Mouse (Mus musculus): ENCODE measurements around the gene Marf1.
"Not testable (repeated sequence)": the region's sequence is repeated elsewhere in the genome, so short reads cannot be mapped to it uniquely, and the experiment has no call there.

Marf1 gene

DNA sequence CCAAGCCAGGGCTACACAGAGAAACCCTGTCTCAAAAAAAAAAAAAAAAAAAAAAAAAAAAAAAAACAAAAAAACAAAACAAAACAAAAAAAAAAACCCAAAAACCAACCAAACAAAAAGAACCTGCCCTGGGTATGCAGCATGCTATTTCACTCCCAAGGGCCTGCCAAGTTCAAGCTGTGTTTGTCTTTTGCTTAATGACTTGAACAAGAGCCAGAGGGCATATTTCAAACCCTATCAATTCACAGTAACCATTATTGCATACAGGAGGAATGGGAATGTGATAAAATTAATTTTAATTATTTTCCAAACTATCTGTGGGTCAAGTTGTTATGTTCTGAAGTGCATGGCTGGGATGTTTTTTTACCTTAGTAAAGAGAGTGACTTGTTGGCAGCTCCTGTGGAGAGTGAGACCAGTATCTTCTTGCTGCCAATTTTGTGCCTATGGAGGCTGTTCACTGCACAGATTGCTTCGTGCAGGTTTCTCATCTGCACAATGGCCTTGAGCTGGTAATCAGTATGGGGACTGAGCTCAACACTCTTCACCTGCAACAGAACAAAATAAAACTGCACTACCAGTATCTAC lies 25.1 kb downstream of the Marf1 start:
- DNase-seq (ENCODE audit: low spot score), result no peak

DNA sequence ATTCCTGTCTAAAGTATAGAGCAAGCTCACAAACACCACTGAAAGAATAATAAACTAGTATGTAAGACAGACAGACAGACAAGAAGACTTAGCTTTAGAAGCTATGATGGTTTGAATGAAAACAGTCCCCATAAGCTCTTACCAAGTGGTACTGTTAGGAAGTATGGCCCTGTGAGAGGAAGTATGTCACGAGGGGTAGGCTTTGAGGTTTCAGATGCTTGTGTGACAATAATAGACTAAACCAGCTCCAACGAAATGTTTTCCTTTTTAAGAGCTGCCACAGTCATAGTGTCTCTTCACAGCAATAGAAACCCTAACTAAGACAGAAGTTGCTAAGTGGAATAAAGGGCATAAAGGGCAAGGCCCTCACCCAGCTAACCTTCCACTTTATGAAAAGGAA lies 28.1 kb downstream of the Marf1 start:
- DNase-seq (ENCODE audit: low spot score), result no peak

DNA sequence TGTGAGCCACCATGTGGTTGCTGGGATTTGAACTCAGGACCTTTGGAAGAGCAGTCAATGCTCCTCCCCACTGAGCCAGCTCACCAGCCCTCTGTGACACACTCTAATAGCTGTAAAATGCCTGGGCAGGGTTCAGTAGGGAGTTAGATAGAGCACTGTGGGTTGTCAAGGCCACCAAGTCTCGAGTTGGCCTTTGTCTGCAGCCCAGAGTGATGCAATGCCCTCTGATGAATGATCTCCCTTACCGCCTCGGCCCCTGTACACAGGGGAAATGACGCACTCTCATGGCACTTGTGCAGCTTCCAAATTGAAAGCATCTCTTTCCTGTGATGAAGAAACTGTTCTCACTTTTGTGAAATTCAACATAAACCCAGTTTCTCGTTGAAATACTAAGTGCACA lies 31.3 kb downstream of the Marf1 start:
- DNase-seq (ENCODE audit: low spot score), result no peak

DNA sequence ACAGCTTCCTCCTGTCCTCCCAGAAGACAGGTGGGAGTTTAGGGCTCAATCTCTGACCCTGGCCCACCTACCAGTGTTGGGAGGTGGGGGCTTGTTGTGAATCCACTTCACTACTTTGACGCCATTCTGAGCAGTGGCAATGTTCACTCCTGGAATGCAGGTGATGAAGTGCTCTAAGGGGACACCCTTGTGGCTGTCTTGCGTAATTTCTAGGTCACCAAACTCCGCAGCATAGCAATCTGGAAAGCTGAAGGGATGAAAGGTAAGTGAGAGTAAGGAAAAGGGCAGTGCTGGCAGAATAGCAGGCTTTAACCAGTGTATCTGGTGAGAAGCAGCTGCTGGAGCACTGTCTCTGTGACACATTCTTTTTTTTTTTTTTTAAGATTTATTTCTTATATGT lies 31.8 kb downstream of the Marf1 start:
- DNase-seq (ENCODE audit: low spot score), result no peak

DNA sequence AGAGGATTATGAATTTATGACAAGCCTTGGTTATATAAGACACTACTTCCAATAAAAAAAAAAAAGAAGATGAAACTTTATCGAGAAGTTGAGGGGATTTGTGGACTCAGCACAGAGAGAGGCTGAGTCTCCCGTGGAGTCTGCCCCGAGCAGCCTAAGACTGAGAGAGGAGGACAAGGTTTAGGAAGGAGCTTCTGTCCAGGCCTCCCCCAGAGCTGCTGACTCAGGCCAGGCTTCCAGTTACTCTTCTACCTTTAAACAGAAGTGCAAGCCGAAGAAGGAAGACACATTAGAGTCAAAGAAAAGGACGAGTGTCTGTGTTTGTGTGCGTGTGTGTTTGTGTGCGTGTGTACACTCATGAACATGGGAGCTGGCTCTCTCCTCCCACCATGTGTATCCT lies 32.4 kb downstream of the Marf1 start:
- DNase-seq (ENCODE audit: low spot score), result no peak

DNA sequence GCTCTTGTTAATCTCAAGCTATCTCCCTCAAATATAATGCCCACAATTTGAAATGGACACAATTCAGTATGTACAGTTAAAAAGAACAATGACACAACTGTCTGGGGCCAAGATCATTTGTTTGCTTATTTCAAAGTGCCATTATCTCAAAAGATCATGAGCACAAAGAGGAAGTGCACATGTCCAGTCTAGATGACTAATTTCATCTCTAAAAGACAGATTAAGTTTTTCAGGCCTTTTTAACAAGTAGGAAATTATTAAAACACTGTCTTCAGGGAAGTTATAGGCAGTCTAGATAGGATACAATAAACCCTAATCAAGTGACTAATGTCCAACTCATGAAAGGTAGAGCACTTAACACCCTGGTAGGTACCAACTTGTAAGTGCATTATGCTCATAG lies 34.2 kb downstream of the Marf1 start:
- no peak for DNase-seq (ENCODE audit: low spot score)

DNA sequence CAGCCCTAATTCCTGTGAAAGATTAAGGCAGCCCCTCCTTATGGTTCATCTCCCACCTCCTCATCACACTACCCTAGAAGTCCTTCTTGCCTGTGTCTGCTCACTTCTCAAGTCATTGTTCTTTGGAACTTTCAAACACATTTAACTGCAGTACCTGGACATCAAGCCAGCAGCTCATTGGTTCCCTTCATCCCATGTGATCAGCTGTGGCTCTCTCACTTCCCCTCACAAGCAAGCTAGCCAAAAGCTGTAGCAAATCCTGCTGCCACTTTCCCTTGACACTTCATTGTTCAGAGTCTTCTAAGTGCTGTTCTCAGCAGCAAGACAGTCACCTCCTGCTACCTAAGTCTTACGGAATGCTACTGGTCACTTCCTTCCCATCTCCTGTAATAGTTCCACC lies 37.9 kb downstream of the Marf1 start:
- no peak for DNase-seq (ENCODE audit: low spot score)

DNA sequence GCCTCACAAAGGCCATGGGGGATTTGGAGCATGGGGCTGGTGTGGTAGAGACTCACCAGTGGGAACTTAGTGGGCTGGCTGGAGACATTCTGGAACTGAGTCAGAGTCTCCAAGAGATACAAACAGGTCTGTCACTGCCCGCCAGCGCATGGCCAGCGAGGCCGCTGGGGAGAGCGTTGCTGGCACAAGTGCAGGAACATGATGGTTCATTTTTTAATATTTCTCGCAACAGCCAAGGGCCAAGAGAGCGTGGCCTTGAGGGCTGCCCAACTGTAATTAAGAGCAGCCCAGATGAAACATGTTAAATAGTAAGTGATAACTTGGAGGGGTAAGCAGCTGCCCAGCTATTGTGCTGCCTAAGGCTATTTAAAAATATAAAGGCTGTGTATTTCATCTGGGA lies 38.4 kb downstream of the Marf1 start:
- no peak for DNase-seq (ENCODE audit: low spot score)

DNA sequence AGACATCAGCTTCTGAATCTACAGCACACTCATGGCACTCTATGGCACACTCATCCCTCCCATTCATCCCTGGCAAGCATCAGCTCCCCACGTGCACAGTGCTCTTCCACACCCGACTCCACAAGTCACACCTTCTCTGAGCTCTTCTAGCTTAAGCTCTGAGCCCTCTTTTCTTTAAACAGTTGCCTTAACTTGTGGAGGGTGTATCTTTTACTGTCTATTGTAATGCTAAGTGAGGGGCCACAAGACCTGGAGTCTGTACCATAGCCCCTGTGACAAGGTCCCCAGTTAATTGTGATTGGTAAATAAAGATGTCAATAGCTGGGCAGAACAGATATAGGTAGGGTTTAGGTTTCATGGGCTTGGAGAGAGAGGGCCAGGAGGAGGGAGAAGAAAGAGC lies 39.2 kb downstream of the Marf1 start:
- no peak for DNase-seq (ENCODE audit: low spot score)

DNA sequence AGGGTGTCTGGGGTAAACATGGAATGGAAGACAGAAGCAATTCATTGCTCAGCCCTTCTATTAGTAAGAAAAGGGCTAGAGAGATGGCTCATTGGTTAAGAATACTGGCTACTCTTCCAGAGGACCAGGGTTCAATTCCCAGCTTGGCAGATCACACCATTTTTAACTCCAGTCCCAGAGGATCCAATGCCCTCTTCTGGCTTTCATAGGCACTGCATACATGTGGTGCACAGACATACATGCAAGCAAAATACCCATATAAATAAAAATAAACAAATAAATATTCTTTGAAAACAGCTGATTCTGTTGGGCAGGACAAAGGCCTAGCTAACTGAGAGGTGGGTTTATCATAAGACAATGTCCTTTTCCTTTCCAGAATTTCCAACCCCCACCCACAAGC lies 40.6 kb downstream of the Marf1 start:
- DNase-seq (ENCODE audit: low spot score), result no peak

DNA sequence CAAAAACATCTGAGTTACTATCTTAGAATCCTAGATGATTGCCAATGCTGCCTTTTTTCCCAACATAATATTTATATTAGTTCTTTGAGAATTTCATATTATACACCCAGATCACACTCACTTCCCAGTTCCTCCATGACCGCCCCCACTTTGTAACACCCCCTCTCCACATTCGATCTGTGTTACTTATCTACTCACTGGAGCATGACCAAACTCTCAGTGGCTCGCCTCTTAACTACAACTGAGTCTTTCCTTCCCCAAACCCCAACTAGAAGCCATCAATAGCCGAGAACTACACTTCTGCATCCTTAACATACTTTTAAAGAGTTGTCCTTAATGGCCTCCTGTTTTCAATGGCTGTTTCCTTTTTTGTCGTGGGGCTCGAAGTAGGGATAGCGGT lies 41.6 kb downstream of the Marf1 start:
- no peak for DNase-seq (ENCODE audit: low spot score)

DNA sequence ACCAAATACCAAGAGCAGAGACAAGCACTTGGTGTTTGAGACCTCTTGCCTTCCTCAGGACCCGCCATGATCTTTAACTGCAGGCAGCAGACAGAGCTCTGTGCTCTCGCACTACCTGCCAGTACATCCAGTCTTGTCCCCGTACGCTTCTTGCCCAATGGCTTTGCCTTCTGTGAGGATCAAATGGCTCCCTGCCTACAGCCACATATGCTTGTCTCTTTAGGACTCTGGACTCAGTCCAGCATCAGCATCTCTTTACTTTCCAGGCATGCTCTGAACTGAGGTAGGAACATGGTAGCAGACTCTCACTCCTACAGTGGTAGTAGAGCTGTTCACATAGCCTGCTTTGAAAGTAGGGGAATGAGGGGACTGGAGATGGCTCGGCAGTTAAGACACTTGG lies 42.2 kb downstream of the Marf1 start:
- no peak for DNase-seq (ENCODE audit: low spot score)

DNA sequence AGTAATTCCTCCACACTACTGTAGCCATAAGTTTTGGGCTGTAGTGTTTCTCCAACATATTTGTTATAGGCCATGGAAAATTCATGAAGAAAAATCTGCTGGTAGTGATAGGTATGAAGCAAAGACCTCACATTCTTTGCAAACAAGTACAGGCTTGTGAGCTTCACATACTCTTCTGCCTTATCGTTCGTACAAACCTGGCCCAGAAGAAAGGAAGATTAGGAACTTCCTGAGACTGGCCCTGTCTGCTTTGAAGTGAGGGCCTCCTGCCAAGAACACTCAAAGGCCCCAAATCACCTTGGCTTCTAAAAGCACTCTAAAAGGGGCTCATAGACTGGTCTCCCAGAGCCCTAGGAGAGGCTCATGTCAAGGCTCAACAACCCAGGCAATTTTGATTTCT lies 45.9 kb downstream of the Marf1 start:
- DNase-seq (ENCODE audit: low spot score), result no peak

DNA sequence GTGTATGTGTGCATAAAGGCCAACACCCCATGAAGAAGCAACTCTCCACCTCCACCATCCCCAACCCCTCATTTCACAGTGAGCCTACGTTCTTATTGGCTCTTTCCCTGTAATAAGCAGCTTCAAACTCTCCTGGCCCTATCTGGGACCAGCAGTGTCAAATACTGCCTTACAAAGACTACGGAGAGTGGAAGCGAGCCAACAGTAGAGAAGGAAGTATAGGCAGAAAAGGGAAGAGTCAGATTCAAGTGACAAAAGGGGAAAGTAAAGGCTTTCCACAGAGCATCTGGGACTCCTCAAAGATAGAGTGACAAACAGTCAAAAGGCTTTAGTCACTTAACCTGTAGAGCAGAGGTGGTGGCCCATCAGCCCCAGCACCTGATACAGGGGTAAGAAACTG lies 50.4 kb downstream of the Marf1 start:
- DNase-seq (ENCODE audit: low spot score), result no peak

DNA sequence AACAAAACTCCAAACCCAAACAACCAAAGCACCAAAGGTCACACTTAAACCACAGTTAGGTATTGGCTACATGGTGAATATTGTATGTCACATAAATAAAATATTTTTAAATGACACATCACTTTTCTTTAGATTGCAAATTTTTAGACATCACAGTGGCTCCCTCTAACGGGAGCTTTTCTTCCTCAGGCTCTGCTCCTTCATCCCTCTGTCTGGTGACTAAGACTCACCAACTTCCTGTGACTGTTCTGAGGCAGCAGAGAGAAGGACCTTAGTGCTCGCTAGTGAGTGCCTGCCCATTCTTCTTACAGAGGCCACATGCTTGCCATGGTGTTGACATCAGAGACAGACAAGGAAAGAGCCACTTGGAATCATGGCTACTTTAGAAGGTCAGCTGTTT lies 51.0 kb downstream of the Marf1 start:
- no peak for DNase-seq (ENCODE audit: low spot score)

DNA sequence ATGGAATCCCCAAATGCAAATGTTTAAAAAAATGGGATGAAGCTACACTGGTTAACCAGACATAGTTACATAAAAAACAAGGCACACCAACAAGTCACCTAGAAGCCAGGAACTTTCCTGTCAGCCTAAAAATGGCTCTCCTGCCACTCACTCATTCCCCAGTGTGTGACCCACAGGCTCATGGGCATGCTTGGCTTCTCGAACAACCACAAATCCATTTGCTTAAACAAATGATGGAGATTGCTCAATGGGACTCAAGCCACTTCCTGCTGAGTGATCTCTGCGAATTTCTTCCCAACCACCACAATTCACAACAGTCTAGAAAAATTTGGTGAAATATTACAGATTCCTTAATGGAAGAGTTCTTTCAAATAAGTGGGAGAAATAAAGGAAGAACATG lies 52.2 kb downstream of the Marf1 start:
- DNase-seq (ENCODE audit: low spot score), result no peak

DNA sequence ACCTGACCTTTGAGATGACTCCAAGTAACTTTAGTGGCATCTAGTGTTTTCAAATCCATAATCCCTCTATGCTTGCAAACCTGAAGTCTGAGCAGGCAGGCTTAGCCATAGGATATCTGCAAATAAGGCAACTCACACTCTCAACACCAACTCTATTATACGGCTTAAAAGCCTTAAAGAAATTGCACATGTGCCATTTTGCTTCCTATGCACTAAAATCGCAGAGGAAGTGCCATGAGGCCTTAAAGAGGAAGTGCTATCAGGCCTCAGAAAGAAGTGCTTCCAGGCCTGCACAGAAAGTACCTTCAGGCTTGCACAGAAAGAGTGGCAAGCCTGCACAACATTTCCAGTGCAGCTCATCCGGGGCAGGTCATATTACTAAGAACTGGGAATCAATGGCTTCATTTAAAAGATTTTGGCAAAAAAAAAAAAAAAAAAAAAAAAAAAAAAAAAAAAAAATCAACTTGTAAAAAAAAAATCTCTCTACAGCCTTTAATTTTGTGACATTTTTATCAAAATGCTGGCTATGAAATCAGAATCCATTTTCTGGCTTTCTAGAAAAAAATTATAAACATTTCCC lies 53.4 kb downstream of the Marf1 start:
- DNase-seq (ENCODE audit: low spot score), result no peak

DNA sequence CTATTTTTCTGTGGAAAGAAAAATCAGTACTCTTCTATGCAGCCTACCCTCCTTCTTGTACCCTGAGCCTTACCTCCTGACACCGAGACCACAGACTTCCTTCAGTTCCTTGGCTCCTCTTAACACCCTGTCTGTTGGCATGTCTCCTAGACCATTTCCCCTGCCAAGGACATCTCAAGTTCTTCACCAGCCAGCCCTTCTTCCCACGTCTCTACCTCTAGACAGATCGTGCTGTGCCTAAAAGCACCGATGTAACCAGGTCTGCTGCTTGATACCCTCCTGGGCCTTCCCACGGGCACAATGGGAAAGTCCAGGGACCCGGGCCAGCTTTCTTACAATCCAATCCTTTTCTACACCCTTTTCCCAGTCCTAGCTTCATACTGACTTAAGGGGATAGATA lies 57.3 kb downstream of the Marf1 start:
- DNase-seq (ENCODE audit: low spot score), result no peak

DNA sequence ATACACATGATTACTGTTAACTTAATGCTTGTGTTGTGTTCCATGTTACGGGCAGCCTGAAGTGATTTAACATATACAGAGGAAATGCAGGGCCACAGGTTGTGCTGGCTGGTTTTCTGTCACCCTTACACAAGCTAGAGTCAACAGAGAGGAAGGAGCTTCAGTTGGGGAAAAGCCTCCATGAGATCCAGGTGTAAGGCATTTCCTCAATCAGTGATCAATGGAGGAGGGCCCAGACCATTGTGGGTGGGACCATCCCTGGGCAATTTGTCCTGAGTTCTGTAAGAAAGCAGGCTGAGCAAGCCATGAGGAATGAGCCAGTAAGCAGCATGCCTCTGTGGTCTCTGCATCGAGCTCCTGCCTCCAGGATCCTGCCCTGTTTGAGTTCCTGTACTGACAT lies 71.4 kb downstream of the Marf1 start:
- DNase-seq (ENCODE audit: low spot score), result no peak

DNA sequence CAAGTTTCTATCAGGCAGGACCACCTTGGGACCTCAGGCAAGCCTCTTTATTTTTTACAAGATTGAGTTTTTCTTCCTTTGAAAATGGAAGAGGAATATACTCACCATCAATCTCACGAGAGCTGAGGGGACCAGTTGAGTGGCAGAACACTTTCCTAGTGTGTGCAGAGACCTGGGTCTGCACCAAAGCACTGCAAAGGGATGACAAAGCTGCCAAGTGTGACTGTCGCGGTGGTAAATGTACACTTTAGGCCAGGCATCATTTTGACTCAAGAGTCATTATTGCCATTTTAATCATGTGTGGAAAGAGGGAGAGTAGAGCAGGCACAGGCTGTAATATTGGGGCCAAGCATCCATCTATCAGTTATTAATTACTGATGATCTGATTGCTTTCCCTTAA lies 73.9 kb downstream of the Marf1 start:
- DNase-seq (ENCODE audit: low spot score), result no peak

DNA sequence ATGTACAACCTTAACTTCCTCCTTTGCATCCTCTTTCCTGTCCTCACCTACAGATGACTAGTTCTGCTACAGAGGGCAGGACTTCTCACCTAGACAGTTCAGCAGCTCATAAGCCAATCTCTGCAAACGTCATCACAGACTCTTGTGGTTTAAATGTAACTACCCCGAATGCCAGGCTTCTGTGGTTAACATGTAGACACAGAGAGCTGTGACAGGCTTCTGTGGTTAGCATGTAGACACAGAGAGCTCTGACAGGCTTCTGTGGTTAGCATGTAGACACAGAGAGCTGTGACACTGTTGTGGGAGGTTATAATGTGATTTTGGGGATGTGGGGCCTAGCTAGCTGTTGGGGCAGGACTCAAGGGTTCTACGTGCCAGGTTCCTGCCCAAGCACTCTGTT lies 74.9 kb downstream of the Marf1 start:
- DNase-seq (ENCODE audit: low spot score), result no peak

DNA sequence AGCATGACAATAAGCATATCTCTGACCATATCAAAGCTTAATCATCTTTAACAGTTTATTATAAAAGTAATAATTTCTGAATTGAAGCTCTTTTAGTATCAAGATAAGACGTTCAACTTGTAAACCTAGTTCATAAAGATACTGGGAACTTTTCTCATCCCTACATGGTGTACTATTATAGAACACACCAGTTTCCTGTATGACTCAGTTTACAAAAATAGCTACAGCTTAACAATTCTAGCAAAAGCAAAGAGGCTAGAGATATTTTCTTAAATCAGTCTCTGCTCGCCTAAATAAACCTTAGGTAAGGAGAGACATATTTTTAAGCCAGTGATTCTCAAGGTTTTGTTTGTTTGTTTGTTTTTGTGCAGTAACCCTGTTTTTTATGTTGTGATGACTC lies 80.2 kb downstream of the Marf1 start:
- DNase-seq (ENCODE audit: low spot score), result no peak

DNA sequence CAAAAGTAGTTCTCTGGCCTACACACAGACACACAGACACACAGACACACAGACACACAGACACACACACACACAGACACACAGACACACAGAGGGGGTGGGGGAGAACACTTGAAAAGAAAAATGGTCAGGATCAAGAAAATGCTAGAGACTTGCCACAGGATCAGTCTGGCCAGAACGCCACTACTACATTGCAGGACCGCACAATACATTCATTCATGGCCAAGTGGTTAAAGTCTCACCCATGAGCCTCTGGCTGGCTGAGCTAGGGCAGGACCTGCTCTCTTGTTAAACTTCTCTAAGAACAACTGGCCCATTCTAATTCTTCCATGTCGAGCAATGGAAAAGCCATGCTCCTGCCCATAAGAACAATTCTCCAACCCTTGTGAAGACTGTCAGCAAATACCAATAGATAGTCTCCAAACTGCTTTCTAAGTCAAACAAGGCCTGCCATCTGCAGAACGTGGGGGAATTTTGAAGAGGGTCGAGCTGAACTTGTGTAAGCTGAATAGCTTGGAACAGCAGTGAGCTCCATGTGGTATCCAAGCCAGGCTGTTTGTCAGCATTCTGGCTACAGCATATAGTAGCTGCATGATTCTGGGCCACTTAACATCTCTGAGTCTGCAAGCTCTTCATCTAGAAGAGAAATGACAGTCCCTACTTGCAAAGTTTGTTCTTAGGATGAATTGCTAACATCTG lies 92.5 kb downstream of the Marf1 start:
- DNase-seq (ENCODE audit: low spot score), result no peak

DNA sequence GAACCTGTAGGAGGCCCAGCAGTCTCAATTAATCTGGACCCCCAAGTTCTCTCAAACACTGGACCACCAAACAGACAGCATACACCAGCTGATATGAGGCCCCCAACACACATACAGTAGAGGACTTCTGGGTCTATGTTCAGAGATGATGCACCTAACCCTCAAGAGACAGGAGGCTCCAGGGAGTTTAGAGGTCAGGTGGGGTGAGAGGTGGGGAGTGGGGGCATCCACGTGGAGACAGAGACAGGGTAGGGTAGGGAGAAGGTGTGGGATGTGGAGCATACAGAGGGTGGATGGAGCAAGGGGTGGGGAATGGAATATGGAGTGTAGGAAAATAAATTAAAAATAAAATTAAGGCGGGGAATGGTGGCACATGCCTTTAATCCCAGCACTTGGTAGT lies 94.5 kb downstream of the Marf1 start:
- DNase-seq (ENCODE audit: low spot score), result not testable (repeated sequence)
